ENCODE assay signal across 23 mouse cellular contexts in genomic region chr11:109811721-109812120, GRCm38 (mm10). TPM values are rescaled to one million over a fixed set of nuclear protein-coding genes. Genes with fewer than 3 reads are reported as not detected.
DNase-seq lines count a peak whose midpoint lies in the region; ATAC-seq lines count a peak whose summit lies in the region.
"Had no signal": no experiment of that assay in that cellular context is flagged by ENCODE, and none has a peak within 500 bp of the region (broad histone marks: within the 10 kb centered on the region; RNA-seq: fewer than 3 reads in every experiment).

No protein-coding gene starts in this region.

- peak; percentile 44 for DNase-seq in embryonic facial prominence, embryonic 14.5 days (ENCODE audit: low spot score)
- DNase-seq in embryonic facial prominence, embryonic 10.5 days (ENCODE audit: low spot score): no peak
- peak; percentile 52 for DNase-seq in left cerebral cortex, postnatal 4 days
- no peak for DNase-seq in left cerebral cortex, postnatal 25 days (ENCODE audit: low spot score in 2 of 2)
- DNase-seq in testis, postnatal 10 days (ENCODE audit: low spot score): peak; percentile 50
- DNase-seq in testis, postnatal 14 days (ENCODE audit: low spot score): no peak
- no peak for DNase-seq in urinary bladder, postnatal 4 days (ENCODE audit: low spot score in 2 of 2)
- DNase-seq: cerebellum, postnatal 36 days; forebrain, postnatal 0 days; thymus, adult 18-20 months had no signal

- no peaks in the 10 kb centered on the region for H3K27me3 ChIP-seq in embryonic facial prominence, embryonic 14.5 days (replicated peaks; ENCODE audit: control insufficient read depth, insufficient read depth, low read length)
- H3K27me3 ChIP-seq in embryonic facial prominence, embryonic 10.5 days (replicated peaks; ENCODE audit: low read depth, poor library complexity, severe bottlenecking): no peaks in the 10 kb centered on the region
- H3K27me3 ChIP-seq: CH12.LX; kidney, embryonic 15.5 days; liver, embryonic 12.5 days; midbrain, embryonic 12.5 days had no signal

- intact Hi-C loops in left cerebral cortex, postnatal 4 days (cut with DNase I): no loop called here
- intact Hi-C loops in left cerebral cortex, postnatal 25 days (cut with DNase I): no loop called here

- H3K9me3 ChIP-seq in embryonic facial prominence, embryonic 14.5 days (ENCODE audit: control insufficient read depth, low read length): no peaks in the 10 kb centered on the region
- H3K9me3 ChIP-seq in embryonic facial prominence, embryonic 10.5 days: peaks cover 8% of the 10 kb centered on the region; the same call in 1 of the 2 replicates
- H3K9me3 ChIP-seq: kidney, embryonic 15.5 days; midbrain, embryonic 12.5 days had no signal

- no peaks in the 10 kb centered on the region for H3K4me1 ChIP-seq in embryonic facial prominence, embryonic 14.5 days (ENCODE audit: control insufficient read depth, insufficient read depth, low read length)
- 0 out of 2 replicates have a peak, but pooled peaks cover 4% of the 10 kb centered on the region for H3K4me1 ChIP-seq in embryonic facial prominence, embryonic 10.5 days
- H3K4me1 ChIP-seq: liver, embryonic 12.5 days; midbrain, embryonic 12.5 days had no signal

- WGBS in embryonic facial prominence, embryonic 14.5 days: 68% methylated on average over 2 of the region's 2 CpGs
- 89% methylated on average over 2 of the region's 2 CpGs for WGBS in embryonic facial prominence, embryonic 10.5 days

- H3K36me3 ChIP-seq in embryonic facial prominence, embryonic 14.5 days (ENCODE audit: control insufficient read depth, insufficient read depth, low read length): no peaks in the 10 kb centered on the region
- H3K36me3 ChIP-seq in embryonic facial prominence, embryonic 10.5 days (replicated peaks): no peaks in the 10 kb centered on the region
- H3K36me3 ChIP-seq: kidney, embryonic 15.5 days; liver, embryonic 12.5 days; midbrain, embryonic 12.5 days had no signal

- ATAC-seq in embryonic facial prominence, embryonic 14.5 days (ENCODE audit: low read depth): no peak
- ATAC-seq: forebrain, postnatal 0 days; liver, embryonic 12.5 days had no signal

- H3K4me3 ChIP-seq in embryonic facial prominence, embryonic 14.5 days (ENCODE audit: low read depth, low read length): no peak overlapping the region
- H3K4me3 ChIP-seq in embryonic facial prominence, embryonic 10.5 days: no peak overlapping the region
- H3K4me3 ChIP-seq: kidney, embryonic 15.5 days; layer of hippocampus, adult 2 months; liver, embryonic 12.5 days; midbrain, embryonic 12.5 days had no signal

- H3K27ac ChIP-seq in embryonic facial prominence, embryonic 14.5 days (replicated peaks; ENCODE audit: low read depth, low read length): no peak overlapping the region
- no peak overlapping the region for H3K27ac ChIP-seq in embryonic facial prominence, embryonic 10.5 days (replicated peaks)
- H3K27ac ChIP-seq: kidney, embryonic 15.5 days; layer of hippocampus, adult 2 months; liver, embryonic 12.5 days; macrophage; midbrain, embryonic 12.5 days had no signal

- no peak overlapping the region for H3K4me2 ChIP-seq in embryonic facial prominence, embryonic 14.5 days (ENCODE audit: low read depth, low read length)
- H3K4me2 ChIP-seq: kidney, embryonic 15.5 days; liver, embryonic 12.5 days; midbrain, embryonic 12.5 days had no signal

- no peak overlapping the region for H3K9ac ChIP-seq in embryonic facial prominence, embryonic 14.5 days (ENCODE audit: low read depth, low read length)
- H3K9ac ChIP-seq: forebrain, postnatal 0 days; kidney, embryonic 15.5 days; liver, embryonic 12.5 days; midbrain, embryonic 12.5 days had no signal

RNA-seq across cellular contexts. Expression of gene 1700012B07Rik, which starts 16.1 kb away (rescaled TPM):
- polyA plus RNA-seq in embryonic facial prominence, embryonic 14.5 days (2014; fragmentation: Nextera tagmentation; extraction: Ambion mirVana): not detected in 2 replicates
- not detected in 2 replicates for polyA plus RNA-seq in embryonic facial prominence, embryonic 10.5 days (2016; fragmentation: Nextera tagmentation; extraction: Ambion mirVana)
- not detected for total RNA-seq in left cerebral cortex, postnatal 4 days (2021)
- total RNA-seq in left cerebral cortex, postnatal 25 days (2021): not detected
- total RNA-seq: CH12.LX; forebrain, postnatal 0 days; gastrocnemius, adult 18-20 months; layer of hippocampus, adult 2 months; left cerebral cortex, adult 18-20 months had no signal
- polyA plus RNA-seq: embryonic facial prominence, embryonic 11.5 days; forebrain, postnatal 0 days; heart, embryonic 14.5 days; hindbrain, embryonic 11.5 days; intestine, embryonic 14.5 days; kidney, embryonic 15.5 days; limb, embryonic 11.5 days; liver, embryonic 12.5 days; macrophage; midbrain, embryonic 12.5 days had no signal

Comparison
In these comparisons a context has a peak if more than half of its experiments do, and no peak if none do; other contexts are left out.
1. DNase-seq: peak in embryonic facial prominence, embryonic 14.5 days (single experiment), left cerebral cortex, postnatal 4 days (single experiment) and testis, postnatal 10 days (single experiment); none in embryonic facial prominence, embryonic 10.5 days (single experiment), left cerebral cortex, postnatal 25 days (0 of 2), testis, postnatal 14 days (single experiment) and urinary bladder, postnatal 4 days (0 of 2).